Mouse (Mus musculus): ENCODE measurements around the gene Rsbn1.

GRCm38 (mm10) chr3:103920094-103920493 lies 6.2 kb downstream of the Rsbn1 start:
- no peak for TF ChIP-seq FOSL1 (IDR thresholded peaks at IDR 0.05; ENCODE audit: insufficient read depth, low read length, poor library complexity, severe bottlenecking)
- TF ChIP-seq CTCF (IDR thresholded peaks at IDR 0.05; ENCODE audit: control insufficient read depth, insufficient read depth, insufficient read length), result no peak
- no peak for TF ChIP-seq USF1 (IDR thresholded peaks at IDR 0.05; ENCODE audit: low read depth)
- no peak for TF ChIP-seq MAX (IDR thresholded peaks at IDR 0.05)
- TF ChIP-seq MYOD1 (IDR thresholded peaks at IDR 0.05; ENCODE audit: control insufficient read depth, insufficient read length, low read depth), result no peak
- TF ChIP-seq CEBPB (IDR thresholded peaks at IDR 0.05; ENCODE audit: low read depth), result no peak
- no peak for TF ChIP-seq MYOG (IDR thresholded peaks at IDR 0.05; ENCODE audit: control insufficient read depth, extremely low read depth, insufficient read length)
